Mouse (Mus musculus): ENCODE results near the gene Tmem94. TPM values are rescaled to one million over a fixed set of nuclear protein-coding genes. Genes with fewer than 3 reads are reported as not detected.

Gene Tmem94
- polyA plus RNA-seq, 1 experiment: 23.0 TPM

- Histone ChIP-seq H3K4me1 (ENCODE audit: control insufficient read depth, insufficient read depth, insufficient read length, low read length) (peaks cover 3% of the 10 kb centered on the region; the same call in 1 of the 2 replicates), H3K27ac (replicated peaks; ENCODE audit: low read depth, low read length) (no peak overlapping the region), H3K4me3 (ENCODE audit: insufficient read depth, low read depth, low read length) (no peak overlapping the region)
These were observed 62.4 kb downstream of the Tmem94 start for GRCm38 (mm10) chr11:115827624-115828023.

- Histone ChIP-seq H3K4me1 (ENCODE audit: control insufficient read depth, insufficient read depth, insufficient read length, low read length) (no peaks in the 10 kb centered on the region), H3K27ac (replicated peaks; ENCODE audit: low read depth, low read length) (no peak overlapping the region), H3K4me3 (ENCODE audit: insufficient read depth, low read depth, low read length) (no peak overlapping the region)
These were observed 63.8 kb downstream of the Tmem94 start for GRCm38 (mm10) chr11:115829036-115829435.

DNA sequence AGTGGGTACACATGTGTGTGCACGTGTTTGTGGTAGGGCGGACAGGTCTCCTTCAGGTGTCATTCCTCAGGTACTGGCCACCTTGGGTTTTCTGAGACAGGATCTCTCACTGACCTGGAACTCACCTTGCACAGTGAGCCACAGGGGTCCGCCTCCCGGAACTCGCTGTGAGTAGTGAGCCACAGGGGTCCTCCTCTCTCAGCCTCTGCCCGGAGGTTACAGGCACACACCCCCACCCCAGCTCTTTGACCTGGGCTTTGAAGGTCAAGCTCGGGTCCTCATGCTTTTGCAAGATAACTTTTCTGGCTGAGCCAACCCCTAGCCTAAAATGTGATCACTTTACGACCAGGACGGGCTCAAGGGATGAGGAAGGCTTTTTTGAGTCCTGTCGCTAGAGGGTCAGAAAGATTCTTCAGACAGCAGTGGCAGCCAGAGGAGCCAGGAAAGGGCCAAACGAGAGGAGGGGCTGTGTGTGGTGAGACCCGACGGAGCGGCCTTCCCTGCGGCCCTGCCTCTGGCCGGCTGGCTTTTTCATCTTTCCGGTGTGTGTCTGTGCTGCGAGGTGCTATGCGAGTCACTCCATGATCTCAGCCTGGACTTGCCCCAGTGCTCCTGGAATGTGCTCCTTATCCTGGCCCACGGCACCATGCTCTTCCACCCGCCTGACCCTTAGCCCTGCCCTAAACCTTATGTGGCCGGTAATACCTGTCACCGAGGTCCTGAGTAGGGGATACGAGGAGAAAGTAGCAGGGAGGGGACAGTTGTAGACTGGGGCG lies 65.5 kb downstream of the Tmem94 start:
- Histone ChIP-seq H3K27ac (replicated peaks; ENCODE audit: low read depth, low read length) (no peak overlapping the region), H3K4me3 (ENCODE audit: insufficient read depth, low read depth, low read length) (no peak overlapping the region), H3K4me1 (ENCODE audit: control insufficient read depth, insufficient read depth, insufficient read length, low read length) (no peaks in the 10 kb centered on the region)

DNA sequence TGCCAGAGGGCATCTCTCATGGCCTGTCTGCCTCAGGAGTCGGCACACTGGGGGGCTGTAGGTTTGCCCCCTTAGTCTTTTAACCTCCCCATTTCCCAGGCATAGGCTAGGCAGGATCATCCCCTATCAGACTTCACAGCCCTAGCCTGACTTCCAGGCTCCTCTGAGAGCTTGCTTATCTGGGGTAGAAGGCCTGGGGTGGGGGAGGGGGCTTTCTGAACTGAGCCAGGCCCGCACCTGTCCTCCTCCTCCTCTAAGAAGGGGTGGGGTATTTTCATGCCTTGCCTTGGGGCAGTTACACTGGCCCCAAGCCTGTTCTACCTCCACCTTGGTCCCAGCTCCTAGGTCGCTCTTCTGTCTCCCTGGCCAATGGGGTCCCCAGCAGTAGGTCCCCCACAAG lies 66.3 kb downstream of the Tmem94 start:
- Histone ChIP-seq H3K27ac (replicated peaks; ENCODE audit: low read depth, low read length) (no peak overlapping the region), H3K4me3 (ENCODE audit: insufficient read depth, low read depth, low read length) (no peak overlapping the region), H3K4me1 (ENCODE audit: control insufficient read depth, insufficient read depth, insufficient read length, low read length) (no peaks in the 10 kb centered on the region)

DNA sequence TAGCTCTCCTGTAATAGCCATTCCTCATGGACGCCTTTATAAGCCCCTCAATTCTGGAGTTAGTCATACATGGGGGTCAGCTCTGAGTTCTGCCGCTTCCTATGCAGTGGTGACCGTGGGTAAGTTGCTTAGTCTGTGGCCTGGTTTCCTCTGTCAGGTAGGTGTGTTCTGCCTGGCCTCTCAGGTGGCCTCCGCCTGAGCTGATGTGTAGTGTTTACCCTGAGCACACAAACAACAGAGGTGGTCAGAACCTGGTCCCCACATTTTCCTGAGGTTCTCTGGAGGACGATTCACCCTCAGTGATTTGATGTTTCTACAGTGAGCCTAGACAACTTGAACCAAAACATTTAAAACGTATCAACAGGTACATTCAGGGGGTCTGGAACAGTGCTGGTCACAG lies 66.8 kb downstream of the Tmem94 start:
- H3K27ac ChIP-seq (replicated peaks; ENCODE audit: low read depth, low read length): no peak overlapping the region
- H3K4me3 ChIP-seq (ENCODE audit: insufficient read depth, low read depth, low read length): no peak overlapping the region
- H3K4me1 ChIP-seq (ENCODE audit: control insufficient read depth, insufficient read depth, insufficient read length, low read length): no peaks in the 10 kb centered on the region

- no peak overlapping the region for H3K27ac ChIP-seq (replicated peaks; ENCODE audit: low read depth, low read length)
- no peak overlapping the region for H3K4me3 ChIP-seq (ENCODE audit: insufficient read depth, low read depth, low read length)
- H3K4me1 ChIP-seq (ENCODE audit: control insufficient read depth, insufficient read depth, insufficient read length, low read length): no peaks in the 10 kb centered on the region
These were observed 67.3 kb downstream of the Tmem94 start for GRCm38 (mm10) chr11:115832523-115832922.

- H3K4me3 ChIP-seq (ENCODE audit: insufficient read depth, low read depth, low read length): no peak overlapping the region
- no peak overlapping the region for H3K27ac ChIP-seq (replicated peaks; ENCODE audit: low read depth, low read length)
- no peaks in the 10 kb centered on the region for H3K4me1 ChIP-seq (ENCODE audit: control insufficient read depth, insufficient read depth, insufficient read length, low read length)
These were observed 67.8 kb downstream of the Tmem94 start for GRCm38 (mm10) chr11:115833021-115833513.

GRCm38 (mm10) chr11:115834033-115834432 lies 68.8 kb downstream of the Tmem94 start:
- no peak overlapping the region for H3K27ac ChIP-seq (replicated peaks; ENCODE audit: low read depth, low read length)
- no peak overlapping the region for H3K4me3 ChIP-seq (ENCODE audit: insufficient read depth, low read depth, low read length)
- H3K4me1 ChIP-seq (ENCODE audit: control insufficient read depth, insufficient read depth, insufficient read length, low read length): no peaks in the 10 kb centered on the region

GRCm38 (mm10) chr11:115836656-115837395 lies 71.6 kb downstream of the Tmem94 start:
- H3K27ac ChIP-seq (replicated peaks; ENCODE audit: low read depth, low read length): no peak overlapping the region
- no peak overlapping the region for H3K4me3 ChIP-seq (ENCODE audit: insufficient read depth, low read depth, low read length)
- no peaks in the 10 kb centered on the region for H3K4me1 ChIP-seq (ENCODE audit: control insufficient read depth, insufficient read depth, insufficient read length, low read length)

- H3K4me1 ChIP-seq (ENCODE audit: control insufficient read depth, insufficient read depth, insufficient read length, low read length): no peaks in the 10 kb centered on the region
- no peak overlapping the region for H3K4me3 ChIP-seq (ENCODE audit: insufficient read depth, low read depth, low read length)
- H3K27ac ChIP-seq (replicated peaks; ENCODE audit: low read depth, low read length): no peak overlapping the region
These were observed 72.5 kb downstream of the Tmem94 start for GRCm38 (mm10) chr11:115837606-115838345.

DNA sequence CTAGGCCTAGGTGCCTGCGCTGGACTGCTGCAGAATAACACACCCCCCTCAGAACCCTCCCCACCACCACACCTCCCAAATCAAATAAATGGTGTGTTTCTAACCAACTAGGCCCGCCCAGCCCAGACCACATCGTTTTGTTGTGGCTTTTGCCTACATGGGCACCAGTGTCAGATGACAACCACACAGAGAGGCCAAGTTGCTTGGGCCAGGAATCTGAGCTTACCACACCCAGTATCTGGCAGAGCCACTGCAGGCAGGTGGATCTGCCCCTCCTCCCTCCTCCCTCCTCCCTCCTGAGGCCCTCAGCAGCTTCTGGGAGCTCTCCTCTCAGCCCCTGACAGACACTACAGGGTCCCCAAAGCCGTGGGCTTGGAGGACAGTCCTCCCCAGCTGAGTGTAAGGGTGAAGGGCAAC lies 73.7 kb downstream of the Tmem94 start:
- H3K27ac ChIP-seq (replicated peaks; ENCODE audit: low read depth, low read length): no peak overlapping the region
- no peak overlapping the region for H3K4me3 ChIP-seq (ENCODE audit: insufficient read depth, low read depth, low read length)
- no peaks in the 10 kb centered on the region for H3K4me1 ChIP-seq (ENCODE audit: control insufficient read depth, insufficient read depth, insufficient read length, low read length)

- Histone ChIP-seq H3K4me1 (ENCODE audit: control insufficient read depth, insufficient read depth, insufficient read length, low read length) (no peaks in the 10 kb centered on the region), H3K4me3 (ENCODE audit: insufficient read depth, low read depth, low read length) (no peak overlapping the region), H3K27ac (replicated peaks; ENCODE audit: low read depth, low read length) (no peak overlapping the region)
These were observed 74.5 kb downstream of the Tmem94 start for GRCm38 (mm10) chr11:115839732-115840131.

GRCm38 (mm10) chr11:115841044-115841443 lies 75.8 kb downstream of the Tmem94 start:
- Histone ChIP-seq H3K4me3 (ENCODE audit: insufficient read depth, low read depth, low read length) (no peak overlapping the region), H3K27ac (replicated peaks; ENCODE audit: low read depth, low read length) (no peak overlapping the region), H3K4me1 (ENCODE audit: control insufficient read depth, insufficient read depth, insufficient read length, low read length) (no peaks in the 10 kb centered on the region)

DNA sequence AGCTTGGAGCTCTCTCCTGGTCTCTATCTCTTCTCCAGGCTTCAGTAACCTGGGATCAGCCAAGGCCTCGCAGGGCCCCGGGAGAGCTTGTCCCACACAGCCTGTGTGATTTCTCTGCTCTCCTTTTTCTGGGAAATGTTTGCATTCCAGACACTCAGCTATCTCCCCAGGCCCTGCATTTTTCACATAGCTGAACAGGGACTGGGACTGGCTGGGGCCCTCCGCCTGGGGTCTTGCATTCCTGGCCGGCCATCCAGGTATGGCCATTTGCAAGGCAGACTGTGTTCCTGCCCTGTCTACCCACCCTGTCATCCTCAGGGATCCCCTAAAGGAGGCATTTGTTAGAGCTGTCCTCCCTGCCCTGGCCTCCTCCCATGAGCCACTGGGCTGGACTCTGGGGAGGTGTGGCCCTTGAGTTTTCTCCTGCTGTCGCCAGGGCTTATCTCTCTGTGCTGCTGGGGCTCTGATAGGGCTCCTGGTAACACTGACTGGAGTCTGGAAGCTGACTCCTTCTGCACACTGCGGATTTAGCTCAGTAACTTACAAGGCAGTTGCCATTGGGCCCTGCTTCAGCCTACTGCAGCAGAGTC lies 76.8 kb downstream of the Tmem94 start:
- Histone ChIP-seq H3K4me1 (ENCODE audit: control insufficient read depth, insufficient read depth, insufficient read length, low read length) (no peaks in the 10 kb centered on the region), H3K27ac (replicated peaks; ENCODE audit: low read depth, low read length) (no peak overlapping the region), H3K4me3 (ENCODE audit: insufficient read depth, low read depth, low read length) (no peak overlapping the region)
